Mouse (Mus musculus): Measurements from ENCODE around the gene Wnt9b.

GRCm38 (mm10) chr11:103724331-103724771, 25.3 kb downstream of the Wnt9b start:
- TF ChIP-seq CTCF (IDR thresholded peaks at IDR 0.05; ENCODE audit: extremely low read depth, insufficient read depth, low read length) (no peak), POLR2A (IDR thresholded peaks at IDR 0.05; ENCODE audit: extremely low read depth, insufficient read depth, low read length) (no peak)

Measured in cortical plate, adult 2 months (tissue).